Mouse (Mus musculus) intestine, postnatal 0 days (tissue): ENCODE measurements at regions not wholly inside any gene's neighbourhood (a gene's known extent, or its start where the extent isn't known, plus 50 kb on each side); places are given as distances from the start of the nearest gene placed in this dataset.

Source experiments
- ATAC-seq: fragments of 200-750 bp; cut with Nextera tagmentation; 2 replicates; pipeline ENCODE4 v1.8.0; 2017; ENCODE audit warnings: mild to moderate bottlenecking, moderate TSS enrichment, moderate library complexity
- H3K27ac ChIP-seq: fragments of 300-500 bp; sonication (generic); 2 replicates; pipeline ENCODE4 v1.5.1; 2014; ENCODE audit warnings: mild to moderate bottlenecking, low read depth, low read length, moderate library complexity
- H3K27me3 ChIP-seq: fragments of 300-500 bp; sonication (generic); replicated peaks from 2 replicates; pipeline ENCODE4 v1.6.1; 2014; ENCODE audit warnings: low read length, mixed read lengths; ENCODE audit not compliant: control insufficient read depth, insufficient read depth
- H3K36me3 ChIP-seq: fragments of 300-500 bp; sonication (generic); 2 replicates; pipeline ENCODE4 v1.6.1; 2014; ENCODE audit warnings: mild to moderate bottlenecking, moderate library complexity; ENCODE audit not compliant: control insufficient read depth, insufficient read depth
- H3K4me1 ChIP-seq: fragments of 300-500 bp; sonication (generic); replicated peaks from 2 replicates; pipeline ENCODE4 v1.6.1; 2014; ENCODE audit warnings: antibody characterized with exemption, low read length, mixed read lengths; ENCODE audit not compliant: control insufficient read depth, insufficient read depth
- H3K4me2 ChIP-seq: fragments of 300-500 bp; sonication (generic); replicated peaks from 2 replicates; pipeline ENCODE4 v1.6.1; 2014; ENCODE audit warnings: low read depth, mild to moderate bottlenecking, moderate library complexity
- H3K4me3 ChIP-seq: fragments of 300-500 bp; sonication (generic); 2 replicates; pipeline ENCODE4 v1.5.1; 2014; ENCODE audit warnings: low read depth, low read length
- H3K9ac ChIP-seq: fragments of 300-500 bp; sonication (generic); 2 replicates; pipeline ENCODE4 v1.6.1; 2014; ENCODE audit warnings: mild to moderate bottlenecking, low read depth, low read length
- H3K9me3 ChIP-seq: fragments of 300-500 bp; sonication (generic); 2 replicates; pipeline ENCODE4 v1.6.1; 2016; ENCODE audit warnings: mixed run types; ENCODE audit not compliant: control insufficient read depth
- CTCF ChIP-seq: sonication (generic); IDR thresholded peaks from 2 replicates; pipeline ENCODE4 v1.5.1; 2016; ENCODE audit warnings: low read depth, mild to moderate bottlenecking, control low read depth, antibody characterized with exemption, moderate library complexity
- WGBS: fragments of 180-500 bp; shearing (Covaris S2); extraction: QIAGEN DNeasy Blood & Tissue Kit; methylation state at CpG from one replicate; pipeline ENCODE4 v1.1.7; 2014; 5-methylcytosine and 5-hydroxymethylcytosine counted together

DNA sequence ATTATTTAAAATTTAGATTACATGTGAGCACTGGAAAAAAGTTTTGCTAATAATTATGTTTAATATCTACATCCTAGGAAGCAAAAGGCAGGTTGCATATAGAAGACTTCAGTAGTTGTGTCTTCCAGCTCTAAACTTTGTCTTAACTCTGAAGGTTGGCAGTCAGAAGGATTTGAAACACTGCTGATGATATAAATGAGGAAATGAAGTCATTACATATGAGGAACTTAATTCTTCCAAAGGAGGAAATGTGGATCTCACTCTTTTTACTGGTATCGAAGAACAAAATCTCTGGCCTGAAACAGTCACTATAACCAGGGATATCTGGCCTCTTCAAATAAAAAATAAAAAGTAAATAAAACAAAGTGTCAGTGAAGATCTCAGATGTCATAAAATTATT, 173.1 kb downstream of the Calcrl start:
- Histone ChIP-seq H3K4me2 (no peak overlapping the region), H3K4me3 (no peak overlapping the region), H3K4me1 (no peaks in the 10 kb centered on the region), H3K9ac (no peak overlapping the region), H3K27ac (no peak overlapping the region), H3K27me3 (no peaks in the 10 kb centered on the region), H3K9me3 (no peaks in the 10 kb centered on the region), H3K36me3 (no peaks in the 10 kb centered on the region)
- WGBS = 82% methylated on average over 1 of the region's 1 CpGs
- TF ChIP-seq CTCF = no peak
- ATAC-seq = no peak

DNA sequence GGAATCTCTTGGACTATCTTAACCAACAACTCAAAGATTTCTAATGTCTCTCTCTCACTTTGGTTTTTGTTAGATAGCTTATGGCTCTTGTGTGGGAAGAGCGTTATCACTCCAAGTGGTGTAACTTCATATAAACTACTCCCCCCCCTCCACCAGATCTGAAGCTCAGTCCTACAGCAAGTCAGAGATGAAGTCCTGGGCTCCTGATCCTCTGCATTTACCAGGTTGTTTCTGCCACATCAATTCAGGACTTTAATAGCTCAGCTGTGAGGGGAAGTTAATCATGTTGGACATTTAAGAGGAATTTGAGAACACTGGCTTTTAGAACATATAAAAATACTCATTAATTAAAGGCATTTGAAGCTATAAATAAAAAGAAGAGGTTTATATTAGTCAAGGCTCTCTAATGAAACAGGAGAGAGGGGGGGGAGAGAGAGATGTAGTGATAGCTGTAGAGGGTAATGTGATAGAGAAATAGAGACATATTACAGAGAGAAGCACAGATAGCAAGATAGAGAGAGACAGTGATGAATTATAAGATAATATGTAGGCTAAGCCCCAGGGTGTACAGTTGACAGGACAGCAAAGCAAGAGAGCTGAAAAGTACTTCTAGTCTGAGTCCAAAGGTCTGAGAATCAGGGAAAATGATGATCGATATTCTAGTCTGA, 166.7 kb downstream of the Calcrl start:
- no peak for ATAC-seq
- TF ChIP-seq CTCF = no peak
- no peaks in the 10 kb centered on the region for H3K9me3 ChIP-seq
- H3K4me1 ChIP-seq = no peaks in the 10 kb centered on the region
- no peak overlapping the region for H3K4me2 ChIP-seq
- H3K27me3 ChIP-seq = no peaks in the 10 kb centered on the region
- no peak overlapping the region for H3K27ac ChIP-seq
- no peak overlapping the region for H3K9ac ChIP-seq
- WGBS = 75% methylated on average over 2 of the region's 2 CpGs
- H3K4me3 ChIP-seq = no peak overlapping the region
- no peaks in the 10 kb centered on the region for H3K36me3 ChIP-seq

DNA sequence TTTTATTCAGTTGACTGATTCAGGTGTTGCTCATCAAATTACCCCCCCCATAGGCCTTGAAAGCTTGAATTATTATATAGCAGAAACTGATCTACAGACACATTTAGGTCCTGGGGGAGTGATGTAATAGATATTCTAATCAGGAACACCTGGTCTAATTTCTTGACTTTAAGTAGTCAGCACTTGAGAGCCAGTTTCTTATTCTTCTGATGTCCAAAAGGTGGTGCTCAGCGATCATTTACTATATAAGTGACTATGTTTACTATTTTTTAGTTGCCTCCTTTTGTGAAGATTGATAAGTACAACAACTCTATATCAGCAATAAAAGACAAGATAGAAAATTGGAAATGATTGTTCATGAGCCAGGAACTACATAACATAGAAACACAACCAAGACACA, 166.0 kb downstream of the Calcrl start:
- H3K4me2 ChIP-seq = no peak overlapping the region
- TF ChIP-seq CTCF = peak; percentile 36; the same call in 1 of the 2 replicates
- no peak overlapping the region for H3K27ac ChIP-seq
- H3K27me3 ChIP-seq = no peaks in the 10 kb centered on the region
- H3K9me3 ChIP-seq = no peaks in the 10 kb centered on the region
- ATAC-seq = no peak
- H3K4me3 ChIP-seq = no peak overlapping the region
- H3K9ac ChIP-seq = no peak overlapping the region
- H3K36me3 ChIP-seq = no peaks in the 10 kb centered on the region
- 84% methylated on average over 1 of the region's 1 CpGs for WGBS
- no peaks in the 10 kb centered on the region for H3K4me1 ChIP-seq

DNA sequence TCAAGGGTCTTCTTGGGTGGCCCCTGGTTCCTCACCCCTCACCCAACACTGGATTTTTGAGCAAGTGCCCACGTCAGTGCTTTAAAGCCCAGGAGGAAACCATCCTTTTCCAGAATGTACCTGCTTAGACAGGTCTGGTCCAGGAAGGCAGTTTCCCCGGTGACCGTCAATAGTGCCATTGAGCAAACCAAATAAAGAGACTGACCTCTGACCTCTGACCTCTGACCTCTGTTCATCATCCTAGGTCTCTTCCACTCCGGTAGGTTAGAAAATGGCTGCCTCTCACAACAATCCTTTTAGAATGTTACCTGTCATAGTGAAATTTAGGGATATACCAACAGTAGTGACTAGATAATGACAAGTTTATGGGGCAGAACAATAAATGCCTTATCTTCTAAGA, 164.5 kb downstream of the Calcrl start:
- TF ChIP-seq CTCF = no peak
- H3K9ac ChIP-seq = no peak overlapping the region

DNA sequence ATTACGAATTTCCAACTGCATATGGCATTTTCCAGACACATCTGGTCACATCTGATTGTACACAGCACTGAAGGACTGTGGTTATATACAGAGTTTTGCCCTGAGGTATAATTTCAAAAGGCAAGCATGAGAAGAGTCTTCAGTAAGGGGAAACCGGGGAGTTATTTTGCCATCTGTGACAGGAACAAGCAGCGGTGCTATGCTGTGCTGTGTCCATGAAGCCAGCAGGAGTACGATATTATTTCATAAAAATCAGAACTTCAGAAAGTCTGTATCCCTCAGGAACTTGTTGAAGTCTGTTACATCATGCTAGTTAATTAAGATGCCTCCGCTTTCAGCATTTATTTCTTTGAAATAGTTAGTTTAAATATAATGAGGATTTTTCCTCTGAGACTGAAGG, 163.7 kb downstream of the Calcrl start:
- Histone ChIP-seq H3K9ac (no peak overlapping the region), H3K27me3 (no peaks in the 10 kb centered on the region), H3K4me1 (no peaks in the 10 kb centered on the region), H3K9me3 (no peaks in the 10 kb centered on the region), H3K4me3 (no peak overlapping the region), H3K27ac (no peak overlapping the region), H3K36me3 (no peaks in the 10 kb centered on the region), H3K4me2 (no peak overlapping the region)
- WGBS = 88% methylated on average over 5 of the region's 5 CpGs
- TF ChIP-seq CTCF = no peak
- no peak for ATAC-seq

More for the DNA sequence above, 164.5 kb downstream of the Calcrl start:
- Histone ChIP-seq H3K27me3 (no peaks in the 10 kb centered on the region), H3K4me1 (no peaks in the 10 kb centered on the region), H3K36me3 (no peaks in the 10 kb centered on the region), H3K9me3 (no peaks in the 10 kb centered on the region), H3K4me2 (no peak overlapping the region), H3K4me3 (no peak overlapping the region), H3K27ac (no peak overlapping the region)
- no peak for ATAC-seq
- 79% methylated on average over 4 of the region's 4 CpGs for whole genome bisulfite sequencing

DNA sequence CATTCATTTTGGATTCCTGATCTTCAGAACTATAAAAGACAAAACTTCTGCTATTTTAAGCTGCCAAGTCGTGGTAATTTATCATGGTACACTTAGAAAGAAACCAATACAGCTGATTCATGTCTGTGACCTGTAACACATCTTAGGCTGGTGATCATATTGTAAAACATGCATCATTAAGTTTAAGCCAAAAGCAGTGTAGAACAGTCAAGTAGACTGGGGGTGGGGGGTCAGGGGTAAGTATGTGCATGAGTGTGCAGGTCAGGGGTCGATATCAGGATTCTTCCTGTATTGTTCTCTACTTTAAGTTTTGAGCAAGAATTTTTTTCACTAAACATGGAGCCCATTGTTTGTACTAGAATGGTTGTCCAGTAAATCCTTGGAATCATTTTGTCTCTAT, 160.7 kb downstream of the Calcrl start:
- no peak for ATAC-seq
- H3K36me3 ChIP-seq = no peaks in the 10 kb centered on the region
- H3K9me3 ChIP-seq = no peaks in the 10 kb centered on the region
- H3K27me3 ChIP-seq = no peaks in the 10 kb centered on the region
- H3K4me3 ChIP-seq = no peak overlapping the region
- H3K9ac ChIP-seq = no peak overlapping the region
- no peak overlapping the region for H3K4me2 ChIP-seq
- no peak for TF ChIP-seq CTCF
- WGBS = 71% methylated on average over 2 of the region's 2 CpGs
- no peaks in the 10 kb centered on the region for H3K4me1 ChIP-seq
- H3K27ac ChIP-seq = no peak overlapping the region

DNA sequence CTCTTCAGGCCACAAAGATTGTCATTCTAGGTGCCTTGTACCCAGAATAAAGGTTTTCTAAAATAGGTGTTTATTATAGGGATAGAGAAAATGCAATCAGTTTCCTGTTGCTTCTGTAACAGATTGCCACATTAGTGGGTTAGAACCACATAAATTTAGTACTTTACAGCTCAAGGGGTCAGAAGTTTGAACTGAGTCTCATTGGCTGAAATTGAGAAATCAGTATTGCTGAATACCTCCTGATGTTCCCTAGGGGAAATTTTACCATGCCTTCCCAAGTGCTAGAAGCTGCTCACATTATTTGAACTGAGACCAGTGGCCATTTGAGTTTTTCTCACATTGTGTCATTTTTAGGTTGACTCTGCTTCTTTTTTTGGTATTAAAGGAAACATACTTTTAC, 160.2 kb downstream of the Calcrl start:
- no peaks in the 10 kb centered on the region for H3K27me3 ChIP-seq
- H3K4me3 ChIP-seq = no peak overlapping the region
- H3K27ac ChIP-seq = no peak overlapping the region
- H3K9me3 ChIP-seq = no peaks in the 10 kb centered on the region
- no peak for ATAC-seq
- H3K4me2 ChIP-seq = no peak overlapping the region
- no peaks in the 10 kb centered on the region for H3K36me3 ChIP-seq
- no peak overlapping the region for H3K9ac ChIP-seq
- H3K4me1 ChIP-seq = no peaks in the 10 kb centered on the region
- no peak for TF ChIP-seq CTCF
